Mouse (Mus musculus) heart, embryonic 12.5 days (tissue): ENCODE data around the gene Camk2g. TPM values are rescaled to one million over a fixed set of nuclear protein-coding genes. Genes with fewer than 3 reads are reported as not detected.
A peak's percentile ranks its signal among the peaks of the same experiment; 100 is the strongest.

ENCODE experiments used
- ATAC-seq: fragments of 200-750 bp; cut with Nextera tagmentation; 2 replicates; pipeline ENCODE4 v1.8.0; 2017; ENCODE audit warnings: moderate TSS enrichment, moderate library complexity; ENCODE audit not compliant: insufficient number of reproducible peaks, low FRiP score
- H3K27ac ChIP-seq: fragments of 300-500 bp; sonication (generic); 2 replicates; pipeline ENCODE4 v1.5.1; 2016; ENCODE audit warnings: mild to moderate bottlenecking, moderate library complexity; ENCODE audit not compliant: poor library complexity, severe bottlenecking
- H3K27me3 ChIP-seq: fragments of 300-500 bp; sonication (generic); replicated peaks from 2 replicates; pipeline ENCODE4 v1.6.1; 2016; ENCODE audit warnings: mild to moderate bottlenecking, moderate library complexity
- H3K36me3 ChIP-seq: fragments of 300-500 bp; sonication (generic); 2 replicates; pipeline ENCODE4 v1.6.1; 2016; ENCODE audit warnings: mild to moderate bottlenecking, moderate library complexity
- H3K4me1 ChIP-seq: fragments of 300-500 bp; sonication (generic); replicated peaks from 2 replicates; pipeline ENCODE4 v1.6.1; 2016; ENCODE audit warnings: mild to moderate bottlenecking
- H3K4me2 ChIP-seq: fragments of 300-500 bp; sonication (generic); 2 replicates; pipeline ENCODE4 v1.6.1; 2016; ENCODE audit warnings: mild to moderate bottlenecking, moderate library complexity
- H3K4me3 ChIP-seq: fragments of 300-500 bp; sonication (generic); 2 replicates; pipeline ENCODE4 v1.5.1; 2016; ENCODE audit warnings: mild to moderate bottlenecking
- H3K9ac ChIP-seq: fragments of 300-500 bp; sonication (generic); 2 replicates; pipeline ENCODE4 v1.6.1; 2016; ENCODE audit warnings: mild to moderate bottlenecking, moderate library complexity
- H3K9me3 ChIP-seq: fragments of 300-500 bp; sonication (generic); replicated peaks from 2 replicates; pipeline ENCODE4 v1.6.1; 2016; ENCODE audit warnings: mild to moderate bottlenecking, moderate library complexity
- WGBS: fragments of 180-500 bp; shearing (Covaris S2); methylation state at CpG from one replicate; pipeline ENCODE4 v1.1.7; 2016; 5-methylcytosine and 5-hydroxymethylcytosine counted together
- polyA plus RNA-seq: library from polyadenylated mRNA; unstranded; fragments of >200 nt; fragmentation: Nextera tagmentation; extraction: Ambion mirVana; gene quantifications from 2 replicates; pipeline ENCODE4 v1.2.1, GENCODE M21; 2016

Gene Camk2g
- polyA plus RNA-seq, 1 experiment from 2014 or later, result 65.4 TPM

DNA sequence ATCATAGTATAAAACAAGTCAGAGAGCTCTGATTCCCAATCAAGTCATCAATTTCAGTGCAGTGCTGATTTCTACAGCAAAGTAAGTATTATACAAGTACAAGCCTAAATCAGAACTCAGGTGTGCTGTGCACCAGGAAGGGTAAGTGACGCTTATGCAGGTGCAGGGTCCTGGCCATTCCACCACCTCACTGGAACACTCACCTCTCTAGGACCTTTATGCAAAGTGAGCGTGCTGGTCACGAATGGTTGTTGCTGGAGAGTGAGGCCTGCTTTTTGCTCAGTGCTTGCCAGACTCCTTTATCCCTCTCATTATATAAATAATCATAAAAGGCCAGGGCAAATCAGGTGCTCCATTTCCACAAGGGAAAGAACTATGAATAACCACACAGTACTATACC is 93.5 kb downstream of the Camk2g start:
- Histone ChIP-seq H3K4me1 (peaks cover 58% of the 10 kb centered on the region), H3K4me3 (no peak overlapping the region), H3K36me3 (peaks cover 32% of the 10 kb centered on the region), H3K27ac (no peak overlapping the region), H3K4me2 (no peak overlapping the region), H3K9me3 (no peaks in the 10 kb centered on the region), H3K27me3 (no peaks in the 10 kb centered on the region), H3K9ac (no peak overlapping the region)
- ATAC-seq, result no peak
- 79% methylated on average over 3 of the region's 3 CpGs for WGBS

- Histone ChIP-seq H3K9ac (0 out of 2 replicates have a peak overlapping the region, but pooled peaks have one; percentile 36), H3K36me3 (peaks cover 31% of the 10 kb centered on the region), H3K27me3 (no peaks in the 10 kb centered on the region), H3K4me1 (peaks cover 66% of the 10 kb centered on the region), H3K27ac (no peak overlapping the region), H3K4me3 (no peak overlapping the region), H3K4me2 (no peak overlapping the region), H3K9me3 (no peaks in the 10 kb centered on the region)
- 65% methylated on average over 2 of the region's 2 CpGs for WGBS
- no peak for ATAC-seq
Observed at GRCm38 (mm10) chr14:20698515-20698914, 95.4 kb downstream of the Camk2g start.

DNA sequence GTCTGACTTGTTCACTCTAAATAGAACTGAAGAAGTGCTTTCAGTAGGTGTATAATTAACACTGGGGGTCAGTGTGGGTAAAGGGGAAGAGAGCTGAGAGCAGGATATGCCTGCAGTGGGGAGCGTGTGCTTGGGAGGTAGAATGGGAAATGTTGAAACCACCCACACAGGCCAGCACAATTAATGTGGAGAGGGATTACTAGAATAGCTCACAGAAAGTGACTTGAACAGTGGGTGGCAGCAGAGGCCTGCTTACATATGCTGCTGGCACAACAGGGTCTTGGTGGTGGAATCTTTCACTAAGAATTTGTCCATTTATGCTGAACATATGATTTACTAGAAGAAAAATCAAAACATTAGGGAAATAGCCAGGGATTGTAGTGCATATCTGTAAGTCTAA is 96.9 kb downstream of the Camk2g start:
- peak overlapping the region; percentile 97 for H3K9ac ChIP-seq

GRCm38 (mm10) chr14:20695761-20696520 is 97.9 kb downstream of the Camk2g start:
- Histone ChIP-seq H3K27ac (peak overlapping the region; percentile 99), H3K9me3 (no peaks in the 10 kb centered on the region), H3K4me1 (peaks cover 59% of the 10 kb centered on the region), H3K4me2 (peak overlapping the region; percentile 88), H3K9ac (peak overlapping the region; percentile 97), H3K4me3 (peak overlapping the region; percentile 96), H3K27me3 (no peaks in the 10 kb centered on the region), H3K36me3 (peaks cover 56% of the 10 kb centered on the region)
- WGBS, result 13% methylated on average over 27 of the region's 27 CpGs
- no peak for ATAC-seq

More for the DNA sequence above, 96.9 kb downstream of the Camk2g start:
- 13% methylated on average over 1 of the region's 1 CpGs for WGBS
- H3K27me3 ChIP-seq, result no peaks in the 10 kb centered on the region
- no peak for ATAC-seq
- H3K9me3 ChIP-seq, result no peaks in the 10 kb centered on the region
- H3K27ac ChIP-seq, result no peak overlapping the region
- peaks cover 46% of the 10 kb centered on the region for H3K36me3 ChIP-seq
- H3K4me1 ChIP-seq, result peaks cover 68% of the 10 kb centered on the region
- peak overlapping the region; percentile 88 for H3K4me2 ChIP-seq
- peak overlapping the region; percentile 96 for H3K4me3 ChIP-seq

DNA sequence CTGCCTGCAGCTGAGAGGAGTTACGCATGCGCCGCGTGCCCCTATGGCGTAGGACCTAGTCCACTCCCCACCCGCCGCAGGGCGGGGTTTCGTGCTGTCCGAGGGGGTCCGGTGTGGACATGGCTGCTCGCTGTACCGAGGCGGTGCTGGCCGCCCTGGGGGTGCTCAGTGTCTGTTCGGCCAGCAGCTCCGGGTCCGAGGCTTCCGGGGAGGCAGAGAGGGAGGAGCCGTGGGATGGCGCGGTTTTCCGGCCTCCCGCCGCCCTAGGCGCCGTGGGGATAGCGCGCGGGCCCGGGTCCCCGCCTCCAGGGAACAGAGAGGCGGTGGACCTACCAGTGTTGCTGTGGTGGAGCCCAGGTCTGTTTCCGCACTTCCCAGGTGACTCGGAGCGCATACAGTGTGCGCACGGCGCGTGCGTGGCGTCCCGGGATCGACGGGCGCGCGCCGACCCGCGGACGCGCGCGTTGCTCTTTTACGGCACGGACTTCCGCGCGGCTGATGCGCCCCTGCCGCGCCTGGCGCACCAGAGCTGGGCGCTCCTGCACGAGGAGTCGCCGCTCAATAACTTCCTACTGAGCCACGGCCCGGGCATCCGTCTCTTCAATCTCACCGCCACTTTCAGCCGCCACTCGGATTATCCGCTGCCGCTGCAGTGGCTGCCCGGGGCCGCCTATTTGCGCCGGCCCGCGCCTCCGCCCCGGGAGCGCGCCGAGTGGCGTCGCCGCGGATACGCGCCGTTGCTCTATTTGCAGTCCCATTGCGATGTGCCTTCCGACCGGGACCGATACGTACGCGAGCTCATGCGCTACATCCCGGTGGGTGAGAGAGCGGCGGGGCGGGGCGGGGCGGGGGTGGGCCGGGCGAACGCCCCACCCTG is 98.8 kb downstream of the Camk2g start, which contains the start of gene Fut11:
Fut11 (plus strand) TSS at position 85 of the 877 bp plus-strand sequence.
- under 1% methylated on average over 110 of the region's 111 CpGs for WGBS
- Histone ChIP-seq H3K36me3 (peaks cover 64% of the 10 kb centered on the region), H3K4me1 (peaks cover 53% of the 10 kb centered on the region), H3K4me3 (peak within 1 kb of the TSS; percentile 96), H3K27me3 (no peaks in the 10 kb centered on the region), H3K9ac (peak within 1 kb of the TSS; percentile 97), H3K27ac (peak within 1 kb of the TSS; percentile 99), H3K4me2 (peak within 1 kb of the TSS; percentile 88), H3K9me3 (no peaks in the 10 kb centered on the region)
- ATAC-seq, result peak; percentile 89

DNA sequence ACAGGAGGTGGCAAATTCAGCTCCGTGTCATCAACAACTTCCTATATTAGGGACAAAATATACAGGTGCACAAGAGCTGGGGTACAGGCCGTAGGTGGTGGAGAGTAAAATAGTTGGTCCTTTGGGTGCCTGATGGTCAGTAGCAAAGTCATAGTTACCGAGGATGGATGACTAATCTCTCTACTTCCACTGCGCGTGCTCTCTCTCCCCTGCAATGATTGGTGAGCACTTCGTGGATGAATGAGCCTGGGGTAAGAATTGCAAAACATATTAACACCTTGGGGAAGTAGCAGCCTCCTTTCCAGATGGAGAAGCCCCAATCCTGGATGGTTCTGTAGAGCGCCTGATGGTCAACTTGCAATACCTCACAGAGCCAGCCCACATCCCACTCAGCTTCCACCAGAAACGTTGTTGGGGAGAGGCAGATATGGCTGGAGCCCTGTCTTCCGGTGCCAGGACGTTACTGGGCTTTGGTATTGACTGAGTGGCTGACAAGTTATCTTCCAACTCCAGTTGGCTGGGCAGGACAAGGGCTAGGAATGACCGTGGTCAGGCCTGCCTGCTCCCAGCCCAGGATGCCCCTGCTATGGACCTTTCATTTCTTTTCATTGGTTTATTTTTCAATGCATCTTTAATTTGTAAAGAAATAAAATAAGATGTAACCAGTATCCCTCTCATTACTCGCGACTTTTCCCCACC is 99.6 kb downstream of the Camk2g start:
- peak overlapping the region; percentile 99 for H3K27ac ChIP-seq
- no peaks in the 10 kb centered on the region for H3K27me3 ChIP-seq
- WGBS, result 43% methylated on average over 13 of the region's 13 CpGs
- peak; percentile 16 for ATAC-seq
- peaks cover 72% of the 10 kb centered on the region for H3K36me3 ChIP-seq
- peak overlapping the region; percentile 96 for H3K4me3 ChIP-seq
- H3K9me3 ChIP-seq, result no peaks in the 10 kb centered on the region
- H3K4me2 ChIP-seq, result peak overlapping the region; percentile 88
- peak overlapping the region; percentile 97 for H3K9ac ChIP-seq
- peaks cover 50% of the 10 kb centered on the region for H3K4me1 ChIP-seq

DNA sequence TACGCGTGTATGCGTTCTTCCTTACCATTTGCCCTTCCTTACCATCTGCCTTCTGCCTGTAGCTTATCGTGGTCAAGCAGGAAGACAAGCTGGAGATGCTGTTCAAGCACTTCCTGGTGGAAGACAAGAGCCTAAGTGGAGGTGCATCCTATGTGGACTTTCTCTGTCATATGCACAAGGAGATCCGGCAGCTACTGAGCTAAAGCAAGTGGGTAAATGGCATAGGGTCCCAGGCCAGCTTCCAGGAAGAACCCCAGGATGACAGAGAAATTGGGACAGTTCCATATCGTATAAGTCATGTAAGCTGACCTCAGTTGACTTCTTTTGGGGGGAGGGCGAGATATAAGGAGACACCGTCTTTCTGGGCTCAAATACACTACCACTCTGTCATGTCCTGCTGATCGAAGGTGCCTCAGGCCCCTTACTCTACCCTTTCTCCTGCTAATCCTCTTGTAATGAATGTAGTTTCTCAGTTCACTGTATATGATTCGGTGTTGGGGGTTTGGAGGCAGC is 100.2 kb downstream of the Camk2g start:
- H3K4me2 ChIP-seq, result no peak overlapping the region

GRCm38 (mm10) chr14:20691772-20692171 is 102.1 kb downstream of the Camk2g start:
- Histone ChIP-seq H3K9ac (no peak overlapping the region), H3K27me3 (no peaks in the 10 kb centered on the region), H3K4me2 (no peak overlapping the region), H3K27ac (no peak overlapping the region), H3K4me1 (peaks cover 26% of the 10 kb centered on the region), H3K36me3 (peaks cover 81% of the 10 kb centered on the region), H3K4me3 (no peak overlapping the region), H3K9me3 (no peaks in the 10 kb centered on the region)
- WGBS, result 88% methylated on average over 6 of the region's 6 CpGs
- no peak for ATAC-seq

More for the DNA sequence above, 100.2 kb downstream of the Camk2g start:
- no peak for ATAC-seq
- Histone ChIP-seq H3K36me3 (peaks cover 73% of the 10 kb centered on the region), H3K4me1 (peaks cover 44% of the 10 kb centered on the region), H3K9me3 (no peaks in the 10 kb centered on the region), H3K9ac (0 out of 2 replicates have a peak overlapping the region, but pooled peaks have one; percentile 14), H3K4me3 (peak overlapping the region; percentile 96; the same call in 1 of the 2 replicates), H3K27ac (peak overlapping the region; percentile 10; the same call in 1 of the 2 replicates), H3K27me3 (no peaks in the 10 kb centered on the region)
- WGBS, result 86% methylated on average over 10 of the region's 10 CpGs

GRCm38 (mm10) chr14:20689009-20689408 is 104.9 kb downstream of the Camk2g start:
- H3K9ac ChIP-seq, result no peak overlapping the region
- peaks cover 99% of the 10 kb centered on the region for H3K36me3 ChIP-seq
- H3K4me3 ChIP-seq, result no peak overlapping the region
- no peak overlapping the region for H3K4me2 ChIP-seq
- no peaks in the 10 kb centered on the region for H3K27me3 ChIP-seq
- H3K9me3 ChIP-seq, result no peaks in the 10 kb centered on the region
- 88% methylated on average over 2 of the region's 2 CpGs for WGBS
- ATAC-seq, result no peak
- H3K27ac ChIP-seq, result no peak overlapping the region
- H3K4me1 ChIP-seq, result peaks cover 8% of the 10 kb centered on the region

- H3K9me3 ChIP-seq, result no peaks in the 10 kb centered on the region
- peaks cover 98% of the 10 kb centered on the region for H3K36me3 ChIP-seq
- 94% methylated on average over 3 of the region's 3 CpGs for WGBS
- no peaks in the 10 kb centered on the region for H3K27me3 ChIP-seq
- peaks cover 10% of the 10 kb centered on the region for H3K4me1 ChIP-seq
- no peak overlapping the region for H3K4me3 ChIP-seq
- H3K27ac ChIP-seq, result no peak overlapping the region
- no peak overlapping the region for H3K9ac ChIP-seq
- no peak for ATAC-seq
- no peak overlapping the region for H3K4me2 ChIP-seq
Observed at GRCm38 (mm10) chr14:20686576-20686975, 107.3 kb downstream of the Camk2g start.
